Mouse (Mus musculus): Measurements from ENCODE around the gene Taf11. TPM values are rescaled to one million over a fixed set of nuclear protein-coding genes. Genes with fewer than 3 reads are reported as not detected.

The Taf11 gene
- polyA plus RNA-seq, 1 experiment from 2014 or later: 63.1 TPM

DNA sequence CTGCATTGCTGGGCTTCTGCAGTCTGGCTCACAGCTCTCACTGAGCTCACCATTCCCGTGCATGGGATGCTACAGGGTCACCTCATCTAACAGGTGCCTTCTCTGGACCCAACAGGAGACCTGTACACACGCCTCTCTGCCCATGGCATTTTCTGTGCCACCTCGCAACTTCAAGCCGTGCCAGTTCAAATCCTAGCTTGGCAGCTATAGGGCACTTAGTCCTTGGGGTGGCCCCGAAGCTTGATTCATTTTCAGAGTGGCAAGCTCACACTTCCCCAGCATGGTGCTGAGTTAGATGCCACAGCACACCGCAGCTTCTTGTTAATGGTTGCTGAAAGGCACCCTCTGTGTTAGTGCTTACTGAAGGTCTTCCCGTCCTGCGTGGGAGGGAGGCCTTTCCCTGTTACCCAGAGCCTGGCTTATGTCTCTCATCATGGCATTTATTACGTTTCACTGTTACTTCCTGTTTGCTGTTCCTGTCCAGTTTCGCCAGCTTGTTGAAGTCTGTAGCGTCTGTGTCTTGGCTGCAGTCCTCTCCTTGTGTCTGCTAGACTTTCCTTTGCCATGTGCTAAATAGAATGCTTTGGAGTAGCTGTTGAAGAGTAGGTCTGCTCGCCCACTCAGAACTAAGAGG lies 28.6 kb upstream of the Taf11 start:
- no peak overlapping the region for H3K27ac ChIP-seq
- H3K27me3 ChIP-seq (replicated peaks): no peaks in the 10 kb centered on the region
- no peaks in the 10 kb centered on the region for H3K9me3 ChIP-seq
- H3K9ac ChIP-seq: no peak overlapping the region
- H3K4me2 ChIP-seq: no peak overlapping the region
- ATAC-seq (replicated peaks): no peak
- WGBS: 82% methylated on average over 12 of the region's 12 CpGs
- H3K36me3 ChIP-seq (replicated peaks): no peaks in the 10 kb centered on the region
- H3K4me3 ChIP-seq: no peak overlapping the region
- H3K4me1 ChIP-seq: peaks cover 8% of the 10 kb centered on the region

DNA sequence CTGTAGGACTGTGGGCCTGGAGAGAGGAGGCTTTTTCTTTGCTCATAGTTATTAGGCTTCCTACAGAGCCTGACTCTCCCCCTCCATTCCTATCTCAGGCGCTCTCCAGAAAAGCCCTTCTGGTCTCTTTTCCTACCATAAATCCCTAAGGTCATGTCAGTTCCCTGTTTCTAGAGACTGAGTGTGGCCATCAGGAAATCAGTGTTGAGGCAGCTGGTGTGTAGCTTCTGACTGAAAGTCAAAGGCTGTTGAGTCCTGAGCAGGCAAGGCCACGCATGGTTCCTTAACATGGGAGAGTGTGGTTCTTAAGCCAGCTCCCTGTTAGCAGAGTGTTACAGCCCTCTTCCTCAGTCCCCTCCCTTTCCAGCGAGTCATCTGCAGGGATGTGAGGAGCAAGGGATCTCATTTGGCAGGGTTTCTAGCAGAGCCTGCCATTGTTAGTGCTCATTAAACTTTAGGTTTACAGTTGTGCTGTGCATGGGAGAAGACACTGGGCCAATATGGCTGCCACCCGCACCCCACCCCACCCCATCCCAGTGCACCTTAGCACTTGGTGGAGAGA lies 27.5 kb upstream of the Taf11 start:
- no peaks in the 10 kb centered on the region for H3K36me3 ChIP-seq (replicated peaks)
- whole genome bisulfite sequencing: 88% methylated on average over 4 of the region's 4 CpGs
- no peak for ATAC-seq (replicated peaks)
- no peaks in the 10 kb centered on the region for H3K9me3 ChIP-seq
- H3K27me3 ChIP-seq (replicated peaks): no peaks in the 10 kb centered on the region
- H3K9ac ChIP-seq: no peak overlapping the region
- H3K27ac ChIP-seq: no peak overlapping the region
- H3K4me1 ChIP-seq: peaks cover 8% of the 10 kb centered on the region
- no peak overlapping the region for H3K4me3 ChIP-seq
- no peak overlapping the region for H3K4me2 ChIP-seq

GRCm38 (mm10) chr17:27935091-27935490 lies 25.4 kb upstream of the Taf11 start:
- H3K4me3 ChIP-seq: no peak overlapping the region
- H3K27me3 ChIP-seq (replicated peaks): no peaks in the 10 kb centered on the region
- H3K27ac ChIP-seq: no peak overlapping the region
- no peak overlapping the region for H3K9ac ChIP-seq
- no peak overlapping the region for H3K4me2 ChIP-seq
- WGBS: 92% methylated on average over 3 of the region's 3 CpGs
- no peaks in the 10 kb centered on the region for H3K9me3 ChIP-seq
- no peaks in the 10 kb centered on the region for H3K36me3 ChIP-seq (replicated peaks)
- H3K4me1 ChIP-seq: peaks cover under 1% of the 10 kb centered on the region; the same call in 1 of the 2 replicates
- no peak for ATAC-seq (replicated peaks)

DNA sequence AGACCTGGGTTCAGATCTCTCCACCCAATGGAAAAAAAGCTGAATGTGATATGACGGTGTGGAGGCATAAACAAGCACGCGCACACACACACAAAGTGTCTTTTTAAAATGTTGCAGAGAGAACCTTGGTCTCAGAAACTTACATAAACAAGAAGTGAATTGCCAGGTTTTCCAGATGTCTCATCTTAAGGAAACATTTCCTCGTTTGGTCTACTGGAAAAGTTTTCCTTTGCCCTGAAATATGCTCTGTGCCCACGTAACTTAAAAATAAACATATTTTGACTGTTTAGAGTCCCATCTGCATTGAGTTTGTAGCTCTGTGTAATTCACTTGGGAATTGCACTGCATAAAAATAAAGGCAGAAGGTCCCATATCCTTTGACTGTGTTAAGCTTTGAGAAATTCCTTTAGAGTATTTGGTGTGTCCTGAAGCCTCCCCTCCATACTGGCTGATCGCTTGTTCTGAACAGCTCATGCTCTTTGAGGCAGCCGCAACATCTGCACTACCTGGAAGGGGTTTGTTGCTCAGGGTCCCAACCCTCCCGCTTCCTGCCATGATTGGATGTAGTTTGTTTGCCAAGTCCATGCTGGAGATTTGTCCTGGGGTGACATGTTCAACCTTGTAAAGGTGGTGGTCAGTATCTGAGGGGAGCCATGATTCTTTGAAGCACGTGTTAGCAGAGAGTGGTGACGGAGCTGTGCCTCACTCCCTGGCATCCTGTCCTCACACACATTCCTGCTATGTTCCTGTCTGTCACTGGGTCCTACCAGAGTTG lies 24.7 kb upstream of the Taf11 start:
- Histone ChIP-seq H3K36me3 (replicated peaks) (no peaks in the 10 kb centered on the region), H3K27ac (no peak overlapping the region), H3K4me3 (no peak overlapping the region), H3K4me1 (no peaks in the 10 kb centered on the region; the same call in 1 of the 2 replicates), H3K27me3 (replicated peaks) (no peaks in the 10 kb centered on the region), H3K9ac (no peak overlapping the region), H3K9me3 (no peaks in the 10 kb centered on the region), H3K4me2 (no peak overlapping the region)
- no peak for ATAC-seq (replicated peaks)
- 90% methylated on average over 10 of the region's 10 CpGs for WGBS

GRCm38 (mm10) chr17:27931826-27932225 lies 22.2 kb upstream of the Taf11 start:
- Histone ChIP-seq H3K4me2 (no peak overlapping the region), H3K4me3 (no peak overlapping the region), H3K27me3 (replicated peaks) (no peaks in the 10 kb centered on the region), H3K4me1 (no peaks in the 10 kb centered on the region), H3K9me3 (no peaks in the 10 kb centered on the region), H3K36me3 (replicated peaks) (no peaks in the 10 kb centered on the region), H3K9ac (no peak overlapping the region), H3K27ac (no peak overlapping the region)
- WGBS: 89% methylated on average over 4 of the region's 4 CpGs
- ATAC-seq (replicated peaks): no peak

GRCm38 (mm10) chr17:27930291-27930690 lies 20.6 kb upstream of the Taf11 start:
- no peaks in the 10 kb centered on the region for H3K4me1 ChIP-seq
- H3K4me2 ChIP-seq: no peak overlapping the region
- no peak for ATAC-seq (replicated peaks)
- no peak overlapping the region for H3K9ac ChIP-seq
- no peaks in the 10 kb centered on the region for H3K27me3 ChIP-seq (replicated peaks)
- no peak overlapping the region for H3K4me3 ChIP-seq
- no peaks in the 10 kb centered on the region for H3K9me3 ChIP-seq
- no peaks in the 10 kb centered on the region for H3K36me3 ChIP-seq (replicated peaks)
- H3K27ac ChIP-seq: no peak overlapping the region
- 93% methylated on average over 5 of the region's 5 CpGs for WGBS

- no peak overlapping the region for H3K4me2 ChIP-seq
- 80% methylated on average over 7 of the region's 7 CpGs for WGBS
- H3K9ac ChIP-seq: no peak overlapping the region
- ATAC-seq (replicated peaks): no peak
- no peak overlapping the region for H3K4me3 ChIP-seq
- no peaks in the 10 kb centered on the region for H3K36me3 ChIP-seq (replicated peaks)
- H3K27me3 ChIP-seq (replicated peaks): no peaks in the 10 kb centered on the region
- no peak overlapping the region for H3K27ac ChIP-seq
- H3K9me3 ChIP-seq: no peaks in the 10 kb centered on the region
- H3K4me1 ChIP-seq: peaks cover 5% of the 10 kb centered on the region; the same call in 1 of the 2 replicates
Observed at GRCm38 (mm10) chr17:27925504-27925903, 15.9 kb upstream of the Taf11 start.

- Histone ChIP-seq H3K4me3 (no peak overlapping the region), H3K27me3 (replicated peaks) (no peaks in the 10 kb centered on the region), H3K9me3 (no peaks in the 10 kb centered on the region), H3K36me3 (replicated peaks) (no peaks in the 10 kb centered on the region), H3K4me2 (no peak overlapping the region), H3K4me1 (peaks cover 5% of the 10 kb centered on the region; the same call in 1 of the 2 replicates), H3K27ac (no peak overlapping the region), H3K9ac (no peak overlapping the region)
- ATAC-seq (replicated peaks): no peak
- WGBS: 89% methylated on average over 4 of the region's 4 CpGs
Observed at GRCm38 (mm10) chr17:27925054-27925453, 15.4 kb upstream of the Taf11 start.

DNA sequence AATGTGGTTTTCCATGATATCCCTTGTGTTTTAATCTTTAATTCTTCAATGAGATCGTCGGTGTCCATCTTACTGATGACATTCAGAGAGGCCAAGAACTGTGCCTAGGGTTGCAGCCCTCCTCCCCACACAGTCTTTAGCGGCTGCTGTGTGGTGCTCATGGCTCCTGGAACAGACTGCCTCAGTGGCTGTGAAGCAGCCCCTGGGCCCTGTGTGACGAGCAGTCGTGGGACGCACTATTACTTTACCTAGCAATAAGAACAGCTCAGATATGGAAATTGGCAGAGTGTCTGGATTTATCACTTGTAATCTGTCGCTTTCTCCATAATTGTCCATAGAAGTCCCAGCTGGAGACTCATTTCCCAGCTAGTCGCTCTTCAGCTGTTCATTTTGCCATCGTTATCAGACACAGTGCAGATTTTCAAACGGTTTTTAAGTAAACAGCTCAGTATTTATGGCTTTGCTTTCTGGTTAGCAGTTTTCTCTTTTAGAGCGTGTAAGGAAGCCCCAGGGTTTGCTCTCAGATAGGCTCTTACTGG lies 12.6 kb upstream of the Taf11 start:
- no peak overlapping the region for H3K9ac ChIP-seq
- ATAC-seq (replicated peaks): no peak
- H3K4me2 ChIP-seq: no peak overlapping the region
- no peak overlapping the region for H3K27ac ChIP-seq
- H3K4me3 ChIP-seq: no peak overlapping the region
- no peaks in the 10 kb centered on the region for H3K27me3 ChIP-seq (replicated peaks)
- WGBS: 68% methylated on average over 11 of the region's 11 CpGs
- peaks cover 5% of the 10 kb centered on the region; the same call in 1 of the 2 replicates for H3K4me1 ChIP-seq
- no peaks in the 10 kb centered on the region for H3K36me3 ChIP-seq (replicated peaks)
- H3K9me3 ChIP-seq: no peaks in the 10 kb centered on the region

DNA sequence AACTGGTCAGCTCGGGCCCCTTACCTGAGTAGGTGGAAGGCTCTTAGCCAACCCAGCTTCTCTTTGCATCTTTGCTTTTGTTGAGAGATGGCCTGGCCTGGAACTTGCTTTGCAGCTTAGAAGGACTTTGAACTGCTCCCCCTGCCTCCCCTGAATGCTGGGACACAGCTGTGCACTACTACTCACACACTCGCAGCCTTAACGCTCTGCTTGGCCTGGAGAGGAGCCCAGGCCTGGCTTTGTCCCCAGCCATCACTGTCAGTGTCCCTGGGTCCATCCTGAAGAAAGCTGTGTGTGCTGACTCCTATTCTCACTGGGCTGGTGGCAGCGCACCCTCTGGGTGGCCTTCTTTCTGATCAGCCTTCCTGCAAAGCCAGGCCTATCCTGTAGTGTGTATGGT lies 11.0 kb upstream of the Taf11 start:
- Histone ChIP-seq H3K4me2 (no peak overlapping the region), H3K36me3 (replicated peaks) (no peaks in the 10 kb centered on the region), H3K9me3 (no peaks in the 10 kb centered on the region), H3K27ac (no peak overlapping the region), H3K4me3 (no peak overlapping the region), H3K4me1 (peaks cover 5% of the 10 kb centered on the region; the same call in 1 of the 2 replicates), H3K27me3 (replicated peaks) (no peaks in the 10 kb centered on the region), H3K9ac (no peak overlapping the region)
- 86% methylated on average over 4 of the region's 4 CpGs for WGBS
- ATAC-seq (replicated peaks): no peak

- no peak for ATAC-seq (replicated peaks)
- H3K9ac ChIP-seq: no peak overlapping the region
- H3K4me3 ChIP-seq: no peak overlapping the region
- no peak overlapping the region for H3K4me2 ChIP-seq
- H3K9me3 ChIP-seq: no peaks in the 10 kb centered on the region
- WGBS: 90% methylated on average over 4 of the region's 4 CpGs
- H3K36me3 ChIP-seq (replicated peaks): no peaks in the 10 kb centered on the region
- no peak overlapping the region for H3K27ac ChIP-seq
- H3K27me3 ChIP-seq (replicated peaks): no peaks in the 10 kb centered on the region
- H3K4me1 ChIP-seq: peaks cover under 1% of the 10 kb centered on the region
Observed at GRCm38 (mm10) chr17:27916366-27916765, 6.7 kb upstream of the Taf11 start.

DNA sequence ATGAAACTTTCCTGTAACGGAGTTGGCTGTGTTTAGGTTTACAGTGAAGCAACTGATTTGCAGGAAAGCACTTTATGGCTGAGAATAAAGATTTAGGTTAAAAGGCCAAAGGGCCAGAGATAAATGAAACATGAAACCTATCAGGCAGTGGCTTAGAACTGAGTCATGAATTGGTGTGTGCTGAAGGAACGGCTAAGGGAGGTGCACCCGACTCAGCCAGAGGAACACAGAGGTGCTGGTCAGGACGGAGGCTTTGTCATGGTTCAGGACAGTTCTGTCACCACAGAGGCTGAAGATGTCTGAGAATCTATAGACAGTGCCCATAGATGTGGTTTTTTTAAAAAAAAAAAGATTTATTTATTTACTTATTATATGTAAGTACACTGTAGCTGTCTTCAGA lies 5.1 kb upstream of the Taf11 start:
- no peak overlapping the region for H3K4me3 ChIP-seq
- no peak for ATAC-seq (replicated peaks)
- WGBS: 94% methylated on average over 4 of the region's 4 CpGs
- H3K4me1 ChIP-seq: peaks cover 16% of the 10 kb centered on the region
- no peak overlapping the region for H3K9ac ChIP-seq
- H3K27me3 ChIP-seq (replicated peaks): no peaks in the 10 kb centered on the region
- H3K9me3 ChIP-seq: no peaks in the 10 kb centered on the region
- H3K4me2 ChIP-seq: no peak overlapping the region
- no peaks in the 10 kb centered on the region for H3K36me3 ChIP-seq (replicated peaks)
- no peak overlapping the region for H3K27ac ChIP-seq
